Mouse (Mus musculus) layer of hippocampus, adult 9-11 months (tissue): Measurements from ENCODE around the gene Gm10358.
A peak's percentile ranks its signal among the peaks of the same experiment; 100 is the strongest.
"Not testable (repeated sequence)": the region's sequence is repeated elsewhere in the genome, so short reads cannot be mapped to it uniquely, and the experiment has no call there.

ENCODE experiments used
- DNase-seq: peaks from one replicate; pipeline ENCODE4 v3.0.0; 2022

The Gm10358 gene

DNA sequence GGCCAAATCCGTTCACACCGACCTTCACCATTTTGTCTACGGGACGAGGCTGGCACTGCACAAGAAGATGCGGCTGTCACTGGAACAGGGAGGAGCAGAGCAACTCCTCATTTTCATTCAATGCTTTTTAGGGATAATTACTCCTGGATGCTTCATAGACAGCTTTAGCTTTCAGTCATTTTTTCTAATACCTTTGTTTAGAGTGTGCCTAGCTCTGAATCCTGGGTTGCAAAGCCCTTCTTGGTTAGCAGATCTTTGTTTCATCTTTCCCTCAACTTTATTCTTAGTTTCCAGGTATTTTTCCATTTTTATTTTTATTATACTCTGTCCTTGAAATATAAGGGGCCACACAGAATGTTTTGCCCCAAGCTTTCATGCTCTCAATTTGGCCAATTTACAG lies at the start of gene Gm10358:
Gm10358 (minus strand) TSS at position 101 of the 400 bp plus-strand sequence.
- DNase-seq: no peak

DNA sequence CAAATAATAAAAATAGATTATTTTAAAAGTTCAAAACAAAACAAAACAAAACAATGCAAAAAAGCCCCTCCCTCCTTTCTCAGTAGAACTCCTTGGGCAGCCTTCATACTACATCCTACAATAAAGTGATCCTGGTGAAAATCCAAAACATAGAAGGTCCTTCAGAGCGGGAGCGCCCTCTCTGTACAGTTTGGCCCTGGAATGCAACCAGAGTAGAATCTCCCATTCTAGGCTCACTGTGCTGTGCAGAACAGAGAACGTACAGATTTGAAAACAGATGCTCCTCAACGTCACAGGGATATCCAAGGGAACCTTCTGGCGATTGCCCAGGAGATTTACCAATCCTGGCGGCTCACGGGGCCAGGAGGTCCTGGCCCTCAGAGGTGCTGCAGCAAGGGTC lies 42.0 kb upstream of the Gm10358 start, which contains the start of gene Iqcm:
Iqcm (plus strand) TSS at position 301 of the 400 bp plus-strand sequence.
- no peak for DNase-seq

DNA sequence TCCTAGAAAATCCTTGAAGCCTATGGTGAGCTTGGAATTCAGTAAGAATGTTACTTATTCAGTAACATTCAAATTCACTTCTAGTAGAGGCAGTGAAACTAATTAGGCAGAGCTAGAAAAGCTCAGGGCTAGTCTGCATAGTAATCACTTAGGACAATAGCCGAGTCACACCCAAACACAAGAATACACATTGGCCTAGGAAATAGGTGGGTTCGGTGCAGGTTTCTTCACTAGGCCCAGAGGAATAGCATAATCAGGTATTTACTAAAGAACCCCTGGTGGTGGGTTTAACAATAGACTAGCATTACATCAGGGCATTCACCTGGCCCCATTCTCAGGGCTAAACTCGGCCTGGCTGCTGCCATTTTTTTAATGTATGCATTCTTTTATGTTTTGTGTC lies 9.3 kb upstream of the Gm10358 start:
- DNase-seq: not testable (repeated sequence)

DNA sequence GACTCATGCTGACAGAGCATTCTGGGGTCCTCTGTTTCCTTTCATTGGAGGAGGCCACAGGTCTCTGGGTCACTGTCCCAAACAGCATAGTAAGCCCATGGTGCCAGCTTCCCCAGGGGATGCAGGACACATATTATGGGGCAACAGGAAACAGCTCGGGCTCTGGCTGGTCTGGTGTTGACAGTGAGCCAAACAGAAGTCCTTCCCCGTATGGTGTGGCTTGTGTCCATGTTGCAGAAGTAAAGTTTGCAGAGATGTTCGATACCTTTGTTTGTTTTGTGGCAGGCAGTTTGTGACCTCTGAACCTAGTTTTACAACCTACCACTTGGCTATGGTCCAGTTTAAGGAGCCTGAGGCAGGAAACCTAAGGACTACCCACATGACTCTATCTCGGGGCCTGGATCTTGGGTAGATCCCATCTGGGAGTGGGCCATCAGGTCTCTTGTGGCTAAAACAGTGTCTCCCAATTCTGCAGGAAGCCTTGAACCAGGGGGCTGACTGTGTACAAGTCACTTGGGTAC lies 21.6 kb downstream of the Gm10358 start:
- no peak for DNase-seq

DNA sequence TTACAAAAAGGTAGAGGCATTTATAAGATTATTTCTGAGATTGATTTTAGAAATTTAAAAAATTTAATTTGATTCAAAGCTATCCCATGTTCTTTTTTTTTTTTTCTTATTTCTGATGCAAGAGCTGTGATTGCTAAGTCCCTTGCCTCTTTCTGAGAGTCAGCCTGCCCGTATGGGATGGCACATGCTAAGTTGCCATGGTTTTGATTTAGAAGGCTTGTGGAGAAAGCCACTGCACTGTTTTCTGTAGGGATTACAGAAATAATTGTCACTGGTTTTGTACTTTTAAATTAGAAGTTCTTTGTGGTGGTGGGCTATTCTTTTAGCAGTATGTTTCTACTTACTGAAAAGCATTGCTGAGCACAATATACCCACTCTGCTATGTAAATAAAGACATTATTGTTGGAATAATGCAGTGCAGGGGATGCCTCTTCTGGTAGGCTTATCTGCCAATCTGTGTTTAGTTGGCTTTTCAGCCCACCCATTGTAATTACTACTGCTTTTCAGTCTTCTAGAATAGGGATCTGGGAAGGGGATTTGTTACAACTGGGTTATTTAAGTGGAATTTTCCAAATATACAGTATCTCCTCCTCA lies 30.8 kb downstream of the Gm10358 start:
- peak; percentile 26 for DNase-seq

DNA sequence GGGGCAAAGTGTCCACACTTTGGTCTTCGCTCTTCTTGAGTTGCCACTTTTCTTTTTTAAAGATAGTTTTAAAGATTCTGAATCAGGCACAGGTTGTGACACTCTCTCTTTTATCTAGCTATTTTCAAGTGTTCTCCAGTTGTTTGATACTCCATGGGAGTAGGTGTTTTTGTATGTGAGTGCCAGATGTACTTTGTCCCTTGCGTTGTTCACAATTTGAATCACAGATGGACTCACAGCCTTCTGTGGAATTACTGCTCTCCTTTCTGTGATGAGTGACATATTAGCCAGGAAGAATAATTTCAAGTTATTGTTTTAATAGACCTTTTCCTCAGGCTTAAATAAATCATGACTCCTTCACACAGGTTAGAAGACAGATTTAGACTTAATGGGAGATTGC lies 34.4 kb downstream of the Gm10358 start:
- DNase-seq: no peak
